ENCODE assay signal across 8 mouse cellular contexts in the genomic region with DNA sequence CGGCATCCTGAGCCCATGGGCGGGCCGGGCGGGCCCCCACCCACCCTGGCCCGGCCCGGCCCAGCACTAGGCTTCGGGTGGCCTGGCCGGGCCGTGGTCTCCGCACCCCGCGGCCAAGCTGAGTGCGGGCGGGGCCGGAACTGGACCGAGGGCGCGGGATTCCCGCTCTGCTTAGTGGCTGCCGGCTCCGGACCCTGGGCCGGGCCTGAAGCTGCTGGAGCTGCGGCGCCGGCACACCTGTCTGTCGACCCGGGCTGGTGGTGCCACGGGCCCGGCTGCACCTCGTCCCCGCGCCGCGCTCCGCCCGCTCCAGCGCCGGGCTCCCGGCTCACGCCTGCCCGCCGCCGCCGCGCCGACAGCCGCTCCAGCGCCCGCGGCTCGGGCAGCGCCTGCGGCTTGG. TPM values are rescaled to one million over a fixed set of nuclear protein-coding genes. Genes with fewer than 3 reads are reported as not detected.
DNase-seq lines count a peak whose midpoint lies in the region; ATAC-seq and TF ChIP-seq lines count a peak whose summit lies in the region.

Gene Kcnh2 (minus strand): TSS at position 327 of the 400 bp plus-strand sequence.

- intact Hi-C loops in heart, postnatal 14 days (cut with DNase I): no loop called here

- peak within 1 kb of the TSS; percentile 98 for H3K4me2 ChIP-seq in limb, embryonic 13.5 days (replicated peaks)

- 3% methylated on average over 50 of the region's 53 CpGs for WGBS in liver, adult 2 months
- 0% methylated on average over 49 of the region's 53 CpGs for WGBS in limb, embryonic 13.5 days

- peaks cover 47% of the 10 kb centered on the region for H3K27me3 ChIP-seq in liver, adult 2 months (ENCODE audit: control insufficient read depth, insufficient read depth, low read length)
- peaks cover 74% of the 10 kb centered on the region for H3K27me3 ChIP-seq in limb, embryonic 13.5 days

- ATAC-seq in limb, embryonic 13.5 days (ENCODE audit: low FRiP score, low read depth): peak; percentile 41
- ATAC-seq in erythroid progenitor cell, adult 5-6 weeks (replicated peaks; ENCODE audit: low FRiP score, poor library complexity, severe bottlenecking): no peak

- no peaks in the 10 kb centered on the region for H3K36me3 ChIP-seq in liver, adult 2 months (ENCODE audit: control insufficient read depth, insufficient read depth, low read length)
- no peaks in the 10 kb centered on the region for H3K36me3 ChIP-seq in limb, embryonic 13.5 days

- no peak for TF ChIP-seq POLR2A in liver, adult 2 months (IDR thresholded peaks at IDR 0.05; ENCODE audit: extremely low read depth, insufficient read depth, low read length)
- TF ChIP-seq POLR2A in cortical plate, adult 2 months (IDR thresholded peaks at IDR 0.05; ENCODE audit: extremely low read depth, insufficient read depth, low read length): no peak

- no peaks in the 10 kb centered on the region for H3K9me3 ChIP-seq in limb, embryonic 13.5 days

- no peak within 1 kb of the TSS for H3K27ac ChIP-seq in liver, adult 2 months (replicated peaks; ENCODE audit: insufficient read depth, low read depth, low read length)
- peak within 1 kb of the TSS; percentile 49 for H3K27ac ChIP-seq in cortical plate, adult 2 months (ENCODE audit: insufficient read depth, low read length)
- peak within 1 kb of the TSS; percentile 63 for H3K27ac ChIP-seq in limb, embryonic 13.5 days

- peak within 1 kb of the TSS; percentile 18; the same call in 1 of the 2 replicates for H3K4me3 ChIP-seq in liver, adult 2 months (ENCODE audit: insufficient read depth, low read depth, low read length)
- peak within 1 kb of the TSS; percentile 48 for H3K4me3 ChIP-seq in cortical plate, adult 2 months (ENCODE audit: insufficient read depth, low read length)
- H3K4me3 ChIP-seq in limb, embryonic 13.5 days: peak within 1 kb of the TSS; percentile 66

- no peak for TF ChIP-seq CTCF in liver, adult 2 months (IDR thresholded peaks at IDR 0.05; ENCODE audit: low read depth, low read length)
- TF ChIP-seq CTCF in cortical plate, adult 2 months (IDR thresholded peaks at IDR 0.05; ENCODE audit: extremely low read depth, insufficient read depth, low read length): no peak

- no peaks in the 10 kb centered on the region for H3K79me2 ChIP-seq in liver, adult 2 months (ENCODE audit: control insufficient read depth, insufficient read depth, low read length)

- no peak within 1 kb of the TSS for H3K9ac ChIP-seq in liver, adult 2 months (ENCODE audit: low read depth, low read length)
- H3K9ac ChIP-seq in limb, embryonic 13.5 days: peak within 1 kb of the TSS; percentile 70

- DNase-seq in liver, adult 2 months (ENCODE audit: extremely low read depth, low read depth, low spot score): no peak
- no peak for DNase-seq in liver
- DNase-seq in heart, postnatal 14 days: no peak
- no peak for DNase-seq in right cerebral cortex, postnatal 36 days (ENCODE audit: low spot score in 2 of 2)
- DNase-seq in thymus, postnatal 10 days (ENCODE audit: low spot score in 2 of 2): no peak

- H3K4me1 ChIP-seq in liver, adult 2 months (ENCODE audit: control insufficient read depth, insufficient read depth, low read length): peaks cover 8% of the 10 kb centered on the region
- peaks cover 3% of the 10 kb centered on the region; the same call in 1 of the 2 replicates for H3K4me1 ChIP-seq in cortical plate, adult 2 months (ENCODE audit: control insufficient read depth, insufficient read depth, low read length)
- peaks cover 43% of the 10 kb centered on the region for H3K4me1 ChIP-seq in limb, embryonic 13.5 days

RNA-seq across cellular contexts. Expression of gene Kcnh2, which starts in this region (rescaled TPM):
- total RNA-seq in liver, adult 2 months (2014; rRNA removed): 0.13 TPM in 1 of 2 replicates, not detected in the other
- 0.21 TPM in 1 of 2 replicates, not detected in the other for polyA plus RNA-seq in liver, adult 2 months (2012; rRNA removed)
- 27.3 and 29.4 TPM in 2 replicates for polyA plus RNA-seq in cortical plate, adult 2 months (2012; rRNA removed)
- total RNA-seq in heart, postnatal 14 days (2021): 10 to 100 TPM; 75.5 to 85.8 TPM
- 2.7 and 3.1 TPM in 2 replicates for polyA plus RNA-seq in limb, embryonic 13.5 days (2015; fragmentation: Nextera tagmentation; extraction: Ambion mirVana)
- not detected in 2 replicates for total RNA-seq in erythroid progenitor cell, adult 5-6 weeks (2015; ENCODE audit: low replicate concordance)
- total RNA-seq in erythroid progenitor cell, adult 5-6 weeks (2017; ENCODE audit: low replicate concordance): not detected in 2 replicates

Comparison
In these comparisons a context has a peak if more than half of its experiments do, and no peak if none do; other contexts are left out.
1. RNA of gene Kcnh2 (total RNA-seq): 75.5 to 85.8 TPM in heart, postnatal 14 days; 0.13 TPM in liver, adult 2 months and not detected in erythroid progenitor cell, adult 5-6 weeks; every median in the first group is over 10 times any median in the second.
2. Peak in every context shown above with its lines, with median percentiles within 50 percentile points of each other: H3K4me3 ChIP-seq.